Mouse (Mus musculus) forebrain, postnatal 0 days (tissue): ENCODE results near the gene Hoxc12. TPM values are rescaled to one million over a fixed set of nuclear protein-coding genes. Genes with fewer than 3 reads are reported as not detected.

Source experiments
- ATAC-seq: fragments of 200-750 bp; cut with Nextera tagmentation; 2 replicates; pipeline ENCODE4 v1.8.0; 2017; ENCODE audit warnings: mild to moderate bottlenecking, moderate library complexity
- DNase-seq: peaks from one replicate; pipeline ENCODE4 v3.0.0-alpha.2; 2015
- H3K27ac ChIP-seq: fragments of 300-500 bp; sonication (generic); 2 replicates; pipeline ENCODE4 v1.5.1; 2014; ENCODE audit warnings: low read depth, mild to moderate bottlenecking, antibody characterized with exemption, low read length, moderate library complexity, mixed read lengths
- H3K27me3 ChIP-seq: fragments of 300-500 bp; sonication (generic); 2 replicates; pipeline ENCODE4 v1.6.1; 2014; ENCODE audit warnings: mild to moderate bottlenecking, low read length, mixed read lengths; ENCODE audit not compliant: insufficient read depth
- H3K36me3 ChIP-seq: fragments of 300-500 bp; sonication (generic); 2 replicates; pipeline ENCODE4 v1.6.1; 2014; ENCODE audit warnings: mild to moderate bottlenecking, moderate library complexity; ENCODE audit not compliant: insufficient read depth
- H3K4me1 ChIP-seq: fragments of 300-500 bp; sonication (generic); 2 replicates; pipeline ENCODE4 v1.6.1; 2014; ENCODE audit warnings: antibody characterized with exemption; ENCODE audit not compliant: insufficient read depth
- H3K4me2 ChIP-seq: fragments of 300-500 bp; sonication (generic); 2 replicates; pipeline ENCODE4 v1.6.1; 2014; ENCODE audit warnings: low read depth, mild to moderate bottlenecking, moderate library complexity
- H3K4me3 ChIP-seq: fragments of 300-500 bp; sonication (generic); 2 replicates; pipeline ENCODE4 v1.5.1; 2014; ENCODE audit warnings: low read depth, low read length, mixed read lengths
- H3K9ac ChIP-seq: fragments of 300-500 bp; sonication (generic); 2 replicates; pipeline ENCODE4 v1.6.1; 2014; ENCODE audit warnings: mild to moderate bottlenecking
- H3K9me3 ChIP-seq: fragments of 300-500 bp; sonication (generic); 2 replicates; pipeline ENCODE4 v1.6.1; 2016; ENCODE audit warnings: low read length
- CTCF ChIP-seq: sonication (generic); IDR thresholded peaks from 2 replicates; pipeline ENCODE4 v1.5.1; 2016; ENCODE audit warnings: antibody characterized with exemption, control low read depth, low read depth
- WGBS: fragments of 180-500 bp; shearing (Covaris S2); extraction: QIAGEN DNeasy Blood & Tissue Kit; methylation state at CpG from one replicate; pipeline ENCODE4 v1.1.7; 2014; 5-methylcytosine and 5-hydroxymethylcytosine counted together
- polyA plus RNA-seq: library from polyadenylated mRNA; unstranded; fragments of >200 nt; fragmentation: Nextera tagmentation; extraction: Ambion mirVana; gene quantifications from 2 replicates; pipeline ENCODE4 v1.2.1, GENCODE M21; 2015
- total RNA-seq: library from RNA; depleted of rRNA; stranded (reverse); fragments of >200 nt; gene quantifications from 2 replicates; pipeline ENCODE4 v1.2.3, GENCODE M21; 2014

Hoxc12 gene
- total and polyA plus RNA-seq, 2 experiments from 2014 or later: not detected

DNA sequence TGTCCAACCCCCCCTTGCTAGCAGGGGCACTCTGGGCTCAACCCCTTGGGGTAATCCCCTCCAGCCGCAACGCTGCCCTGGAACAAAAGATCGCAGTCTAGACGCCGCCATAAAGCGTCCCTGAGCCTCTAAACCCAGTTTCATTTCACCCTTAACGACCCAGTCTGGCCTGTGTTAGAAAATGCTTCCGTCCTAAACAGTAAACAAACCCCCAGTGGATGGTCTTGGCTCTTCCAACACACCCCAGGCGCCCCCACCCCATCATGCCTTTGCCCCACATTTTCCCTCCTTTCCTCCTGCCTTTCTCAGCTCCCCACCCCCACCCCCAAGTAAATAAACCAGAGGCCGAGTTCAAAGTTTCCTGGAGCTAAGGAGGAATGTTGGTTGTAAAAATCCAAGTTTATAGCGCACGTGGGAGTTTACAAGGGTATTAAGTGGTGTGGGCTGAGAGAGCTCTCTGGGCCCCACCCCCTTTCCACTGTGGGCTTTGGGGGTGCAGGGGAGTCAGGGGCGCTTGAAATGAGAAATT is 23.2 kb downstream of the Hoxc12 start:
- no peaks in the 10 kb centered on the region for H3K4me1 ChIP-seq
- H3K4me3 ChIP-seq: no peak overlapping the region
- WGBS: under 1% methylated on average over 13 of the region's 13 CpGs
- no peak overlapping the region for H3K9ac ChIP-seq
- H3K4me2 ChIP-seq: no peak overlapping the region
- DNase-seq (no peak), ATAC-seq (no peak)
- no peaks in the 10 kb centered on the region for H3K36me3 ChIP-seq
- no peaks in the 10 kb centered on the region for H3K9me3 ChIP-seq
- H3K27ac ChIP-seq: no peak overlapping the region
- TF ChIP-seq CTCF: no peak
- H3K27me3 ChIP-seq: peaks cover 96% of the 10 kb centered on the region

GRCm38 (mm10) chr15:102961728-102962127 is 25.2 kb downstream of the Hoxc12 start:
- peaks cover 98% of the 10 kb centered on the region for H3K27me3 ChIP-seq
- H3K4me1 ChIP-seq: no peaks in the 10 kb centered on the region
- ATAC-seq: no peak
- no peaks in the 10 kb centered on the region for H3K9me3 ChIP-seq
- WGBS: 5% methylated on average over 6 of the region's 6 CpGs
- H3K4me3 ChIP-seq: no peak overlapping the region
- no peaks in the 10 kb centered on the region for H3K36me3 ChIP-seq
- no peak overlapping the region for H3K27ac ChIP-seq
- no peak overlapping the region for H3K4me2 ChIP-seq
- DNase-seq: no peak
- H3K9ac ChIP-seq: no peak overlapping the region
- no peak for TF ChIP-seq CTCF

DNA sequence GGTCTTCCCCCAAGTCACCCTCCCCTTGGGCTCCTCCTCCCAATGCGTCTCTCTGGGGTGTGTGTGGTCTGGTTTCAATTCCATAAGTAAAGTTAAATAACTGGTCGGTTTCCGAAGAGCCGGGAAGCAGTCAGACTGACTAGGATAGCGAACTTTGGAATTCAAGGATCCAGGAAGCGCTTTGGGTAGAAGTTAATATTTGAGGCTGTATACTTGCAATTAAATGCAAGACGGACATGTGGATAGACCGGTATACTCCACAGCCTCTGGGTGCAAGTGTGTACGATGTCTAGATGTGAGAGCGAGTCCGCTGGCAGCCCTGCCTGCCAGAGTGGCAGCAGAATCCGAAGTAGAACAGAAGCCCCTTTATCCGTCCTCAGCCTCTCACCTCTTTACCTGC is 25.9 kb downstream of the Hoxc12 start:
- WGBS: under 1% methylated on average over 13 of the region's 13 CpGs
- no peaks in the 10 kb centered on the region for H3K4me1 ChIP-seq
- no peak overlapping the region for H3K9ac ChIP-seq
- no peak overlapping the region for H3K4me3 ChIP-seq
- ATAC-seq: no peak
- H3K36me3 ChIP-seq: no peaks in the 10 kb centered on the region
- TF ChIP-seq CTCF: no peak
- H3K4me2 ChIP-seq: no peak overlapping the region
- peak; percentile 42 for DNase-seq
- no peaks in the 10 kb centered on the region for H3K9me3 ChIP-seq
- peaks cover 98% of the 10 kb centered on the region for H3K27me3 ChIP-seq
- no peak overlapping the region for H3K27ac ChIP-seq

- H3K9ac ChIP-seq: no peak overlapping the region
- no peaks in the 10 kb centered on the region for H3K36me3 ChIP-seq
- no peak for TF ChIP-seq CTCF
- DNase-seq (no peak), ATAC-seq (no peak)
- H3K4me2 ChIP-seq: no peak overlapping the region
- H3K9me3 ChIP-seq: no peaks in the 10 kb centered on the region
- peaks cover 96% of the 10 kb centered on the region for H3K27me3 ChIP-seq
- H3K4me1 ChIP-seq: no peaks in the 10 kb centered on the region
- no peak overlapping the region for H3K4me3 ChIP-seq
- no peak overlapping the region for H3K27ac ChIP-seq
- 1% methylated on average over 8 of the region's 8 CpGs for WGBS
Observed at GRCm38 (mm10) chr15:102963259-102963658, 26.7 kb downstream of the Hoxc12 start.

GRCm38 (mm10) chr15:102963671-102964640 is 27.4 kb downstream of the Hoxc12 start:
- Histone ChIP-seq H3K4me1 (no peaks in the 10 kb centered on the region), H3K9ac (no peak overlapping the region), H3K4me3 (no peak overlapping the region), H3K36me3 (no peaks in the 10 kb centered on the region), H3K9me3 (no peaks in the 10 kb centered on the region), H3K27ac (no peak overlapping the region), H3K27me3 (peaks cover 96% of the 10 kb centered on the region), H3K4me2 (no peak overlapping the region)
- DNase-seq (peak; percentile 55), ATAC-seq (no peak)
- 2% methylated on average over 28 of the region's 28 CpGs for WGBS
- no peak for TF ChIP-seq CTCF

DNA sequence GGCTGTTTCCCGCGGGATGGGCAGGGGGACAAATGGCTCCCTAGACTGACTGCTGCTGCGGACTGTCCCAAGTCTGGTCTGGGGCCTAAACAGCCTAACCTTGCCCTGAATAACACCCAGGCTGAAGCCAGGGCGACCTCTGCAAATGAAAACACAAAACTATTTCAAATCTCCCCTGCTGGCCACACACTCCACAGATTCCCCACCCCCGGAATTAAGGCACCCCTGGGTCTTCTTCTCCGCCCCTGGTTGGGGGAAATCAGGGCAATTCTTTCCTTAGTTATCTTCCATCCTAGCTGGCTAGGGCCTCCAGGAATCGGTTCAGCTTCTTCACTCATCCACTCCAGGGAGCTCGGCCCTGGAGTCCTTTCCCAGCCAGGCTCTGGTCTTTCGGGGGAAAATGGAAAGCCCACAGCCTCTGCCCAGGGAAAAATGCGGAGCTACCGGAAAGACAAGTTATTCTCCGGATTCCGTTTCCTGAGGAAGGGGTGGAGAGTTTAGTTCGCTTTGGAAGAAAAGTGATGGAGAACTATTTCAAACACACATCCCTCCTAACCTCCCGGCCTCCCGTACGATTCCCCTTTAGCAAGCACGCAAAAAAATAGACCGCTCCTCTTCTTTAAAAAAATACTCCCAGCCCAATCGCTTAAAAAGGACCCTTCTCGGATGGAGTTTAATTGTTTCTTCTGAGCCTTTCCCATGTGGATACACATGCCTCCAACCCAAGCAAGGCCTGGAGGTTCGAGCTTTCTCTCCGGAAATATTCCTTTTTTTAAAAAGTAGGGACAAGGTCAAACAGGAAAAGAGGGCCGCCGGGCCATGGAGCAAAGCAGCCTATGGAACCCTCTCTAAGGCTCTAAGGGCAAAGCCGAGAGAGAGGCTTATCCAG is 28.7 kb downstream of the Hoxc12 start:
- WGBS: 4% methylated on average over 26 of the region's 26 CpGs
- TF ChIP-seq CTCF: no peak
- Histone ChIP-seq H3K9me3 (no peaks in the 10 kb centered on the region), H3K27me3 (peaks cover 96% of the 10 kb centered on the region), H3K4me1 (no peaks in the 10 kb centered on the region), H3K27ac (no peak overlapping the region), H3K4me2 (no peak overlapping the region), H3K4me3 (no peak overlapping the region), H3K9ac (no peak overlapping the region), H3K36me3 (no peaks in the 10 kb centered on the region)
- DNase-seq (no peak), ATAC-seq (no peak)
